Mouse (Mus musculus) forebrain, embryonic 12.5 days (tissue): ENCODE measurements around the gene Ap5z1. TPM values are rescaled to one million over a fixed set of nuclear protein-coding genes. Genes with fewer than 3 reads are reported as not detected.

Source experiments
- ATAC-seq: fragments of 200-750 bp; cut with Nextera tagmentation; 2 replicates; pipeline ENCODE4 v1.8.0; 2017; ENCODE audit warnings: moderate TSS enrichment; ENCODE audit not compliant: low FRiP score
- H3K27ac ChIP-seq: fragments of 300-500 bp; sonication (generic); 2 replicates; pipeline ENCODE4 v1.5.1; 2016; ENCODE audit warnings: mild to moderate bottlenecking
- H3K27me3 ChIP-seq: fragments of 300-500 bp; sonication (generic); 2 replicates; pipeline ENCODE4 v1.6.1; 2016; ENCODE audit warnings: mild to moderate bottlenecking
- H3K36me3 ChIP-seq: fragments of 300-500 bp; sonication (generic); replicated peaks from 2 replicates; pipeline ENCODE4 v1.6.1; 2016; ENCODE audit warnings: mild to moderate bottlenecking
- H3K4me1 ChIP-seq: fragments of 300-500 bp; sonication (generic); 2 replicates; pipeline ENCODE4 v1.6.1; 2016
- H3K4me2 ChIP-seq: fragments of 300-500 bp; sonication (generic); 2 replicates; pipeline ENCODE4 v1.6.1; 2016; ENCODE audit warnings: mild to moderate bottlenecking, moderate library complexity
- H3K4me3 ChIP-seq: fragments of 300-500 bp; sonication (generic); replicated peaks from 2 replicates; pipeline ENCODE4 v1.5.1; 2016; ENCODE audit warnings: mild to moderate bottlenecking
- H3K9ac ChIP-seq: fragments of 300-500 bp; sonication (generic); 2 replicates; pipeline ENCODE4 v1.6.1; 2016; ENCODE audit warnings: mild to moderate bottlenecking
- H3K9me3 ChIP-seq: fragments of 300-500 bp; sonication (generic); 2 replicates; pipeline ENCODE4 v1.6.1; 2016
- WGBS: fragments of 180-500 bp; shearing (Covaris S2); methylation state at CpG from one replicate; pipeline ENCODE4 v1.1.7; 2016; 5-methylcytosine and 5-hydroxymethylcytosine counted together
- polyA plus RNA-seq: library from polyadenylated mRNA; unstranded; fragments of >200 nt; fragmentation: Nextera tagmentation; extraction: Ambion mirVana; gene quantifications from 2 replicates; pipeline ENCODE4 v1.2.1, GENCODE M21; 2016

Gene Ap5z1
- 12.7 and 15.2 TPM in 2 replicates for polyA plus RNA-seq

DNA sequence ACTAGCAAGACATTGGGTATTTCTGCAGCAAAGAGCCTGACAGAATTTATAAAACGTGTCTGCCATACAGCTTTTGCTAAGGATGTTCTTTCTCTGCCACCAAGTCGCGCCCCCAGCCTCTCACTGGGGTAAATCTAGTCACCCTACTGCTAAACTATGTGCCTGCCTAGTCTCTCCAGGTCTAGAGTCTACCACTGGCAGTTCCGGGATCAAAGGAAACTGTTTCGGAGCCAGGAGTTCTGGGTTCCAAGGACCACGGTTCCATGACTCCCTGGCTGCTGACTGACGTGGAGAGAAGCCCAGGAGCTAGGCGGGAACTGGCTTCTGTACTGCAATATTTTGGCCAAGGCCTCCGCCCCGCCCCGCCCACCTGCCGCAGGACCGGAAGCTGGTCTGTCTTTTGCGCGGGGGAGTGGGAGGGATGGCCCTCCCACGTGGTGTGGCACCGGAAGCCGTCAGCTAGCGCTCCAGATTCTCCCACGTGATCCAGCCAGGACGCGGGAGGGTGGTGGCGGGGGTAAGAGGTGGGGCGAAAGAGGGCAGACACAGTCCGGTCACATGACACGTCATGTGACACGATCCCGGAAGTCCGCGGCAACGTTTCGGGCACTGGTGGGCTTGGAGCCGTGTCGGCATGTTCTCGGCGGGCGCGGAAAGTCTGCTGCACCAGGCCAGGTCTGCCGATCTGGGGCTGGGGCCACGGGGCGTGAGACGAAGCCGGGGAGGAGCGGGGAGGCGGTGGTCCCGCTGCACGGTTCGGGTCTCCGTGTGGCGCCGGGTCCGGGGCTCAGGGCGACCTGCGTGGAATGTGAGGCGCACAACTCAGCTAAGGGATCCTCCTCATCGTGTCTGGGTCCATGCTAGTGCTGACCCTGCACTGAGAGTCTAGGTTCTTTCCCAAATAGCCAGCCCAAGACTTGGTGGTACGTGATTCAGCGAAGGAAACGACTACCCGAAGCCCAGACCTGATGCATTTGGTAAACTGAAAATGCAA lies at the start of gene Ap5z1:
Ap5z1 (plus strand) TSS at position 484 of the 994 bp plus-strand sequence.
- H3K36me3 ChIP-seq, result peaks cover 21% of the 10 kb centered on the region
- ATAC-seq, result peak; percentile 93
- WGBS, result 2% methylated on average over 60 of the region's 60 CpGs

DNA sequence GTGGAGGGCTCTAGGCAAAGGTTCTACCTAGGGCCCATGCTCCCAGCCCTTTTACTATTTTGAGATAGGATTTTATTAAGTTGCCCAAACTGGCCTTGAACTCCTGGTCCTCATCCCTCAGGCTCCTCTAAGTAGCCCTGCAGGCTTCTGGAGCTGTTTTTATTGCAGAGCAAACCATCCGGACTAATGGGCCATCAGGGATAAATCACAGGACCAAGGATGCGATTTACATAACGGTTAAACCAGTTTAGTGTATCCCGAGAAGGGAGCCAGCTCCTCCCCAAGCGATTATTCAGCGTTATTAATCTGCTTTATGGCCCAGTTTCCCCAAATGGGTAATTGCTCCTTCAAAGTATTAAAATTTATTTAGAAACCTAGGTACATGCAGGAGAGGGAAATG lies 48.3 kb upstream of the Ap5z1 start:
- H3K4me2 ChIP-seq, result no peak overlapping the region
- no peak overlapping the region for H3K9ac ChIP-seq
- H3K27me3 ChIP-seq, result no peaks in the 10 kb centered on the region
- peaks cover 14% of the 10 kb centered on the region for H3K36me3 ChIP-seq
- ATAC-seq, result no peak
- WGBS, result 54% methylated on average over 6 of the region's 6 CpGs
- no peak overlapping the region for H3K4me3 ChIP-seq
- no peak overlapping the region for H3K27ac ChIP-seq
- peaks cover 44% of the 10 kb centered on the region for H3K4me1 ChIP-seq
- no peaks in the 10 kb centered on the region for H3K9me3 ChIP-seq

More for the DNA sequence above, at the start of gene Ap5z1:
- Histone ChIP-seq H3K9ac (peak within 1 kb of the TSS; percentile 70), H3K27ac (peak within 1 kb of the TSS; percentile 89), H3K4me3 (peak within 1 kb of the TSS; percentile 88), H3K4me2 (peak within 1 kb of the TSS; percentile 91), H3K9me3 (no peaks in the 10 kb centered on the region), H3K27me3 (no peaks in the 10 kb centered on the region), H3K4me1 (peaks cover 10% of the 10 kb centered on the region)

GRCm38 (mm10) chr5:142416070-142416775 lies 47.5 kb upstream of the Ap5z1 start:
- peaks cover 22% of the 10 kb centered on the region for H3K36me3 ChIP-seq
- H3K4me2 ChIP-seq, result no peak overlapping the region
- H3K9ac ChIP-seq, result no peak overlapping the region
- H3K27me3 ChIP-seq, result no peaks in the 10 kb centered on the region
- peaks cover 44% of the 10 kb centered on the region for H3K4me1 ChIP-seq
- no peak overlapping the region for H3K4me3 ChIP-seq
- no peak for ATAC-seq
- peak overlapping the region; percentile 36; the same call in 1 of the 2 replicates for H3K27ac ChIP-seq
- WGBS, result 20% methylated on average over 14 of the region's 14 CpGs
- no peaks in the 10 kb centered on the region for H3K9me3 ChIP-seq

- Histone ChIP-seq H3K36me3 (peaks cover 26% of the 10 kb centered on the region), H3K4me2 (no peak overlapping the region), H3K27me3 (no peaks in the 10 kb centered on the region), H3K4me3 (no peak overlapping the region), H3K27ac (no peak overlapping the region), H3K4me1 (peaks cover 45% of the 10 kb centered on the region), H3K9ac (no peak overlapping the region), H3K9me3 (no peaks in the 10 kb centered on the region)
- 77% methylated on average over 3 of the region's 3 CpGs for WGBS
- no peak for ATAC-seq
Observed at GRCm38 (mm10) chr5:142417104-142417503, 46.6 kb upstream of the Ap5z1 start.

- no peak overlapping the region for H3K4me3 ChIP-seq
- no peak overlapping the region for H3K27ac ChIP-seq
- H3K9ac ChIP-seq, result no peak overlapping the region
- H3K27me3 ChIP-seq, result no peaks in the 10 kb centered on the region
- ATAC-seq, result no peak
- no peak overlapping the region for H3K4me2 ChIP-seq
- peaks cover 39% of the 10 kb centered on the region for H3K4me1 ChIP-seq
- peaks cover 26% of the 10 kb centered on the region for H3K36me3 ChIP-seq
- WGBS, result 84% methylated on average over 9 of the region's 9 CpGs
- no peaks in the 10 kb centered on the region for H3K9me3 ChIP-seq
Observed at GRCm38 (mm10) chr5:142417876-142418275, 45.9 kb upstream of the Ap5z1 start.

DNA sequence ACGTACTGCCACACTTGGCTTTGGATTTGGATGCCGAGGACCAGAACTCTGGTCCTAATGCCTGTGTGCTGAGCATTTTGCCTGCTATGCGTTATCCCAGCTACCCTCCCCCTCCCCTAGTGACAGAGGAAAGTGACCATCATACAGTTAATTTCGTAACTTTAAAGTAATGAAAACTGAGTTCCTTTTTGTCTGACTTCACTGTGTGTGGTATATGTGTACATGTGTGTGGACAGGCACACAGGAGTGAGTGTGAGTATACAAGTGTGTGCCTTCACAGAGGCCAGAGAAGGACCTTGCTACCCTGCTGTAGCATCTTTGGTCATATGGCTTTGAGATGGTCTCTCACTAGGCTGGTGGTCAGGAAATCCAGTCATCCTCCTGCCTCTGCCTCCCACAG lies 45.3 kb upstream of the Ap5z1 start:
- Histone ChIP-seq H3K9ac (no peak overlapping the region), H3K4me1 (peaks cover 42% of the 10 kb centered on the region), H3K36me3 (peaks cover 26% of the 10 kb centered on the region), H3K27ac (no peak overlapping the region), H3K4me2 (no peak overlapping the region), H3K4me3 (no peak overlapping the region), H3K27me3 (no peaks in the 10 kb centered on the region), H3K9me3 (no peaks in the 10 kb centered on the region)
- WGBS, result 90% methylated on average over 4 of the region's 4 CpGs
- ATAC-seq, result no peak

- Histone ChIP-seq H3K4me1 (peaks cover 32% of the 10 kb centered on the region), H3K4me2 (no peak overlapping the region), H3K27me3 (no peaks in the 10 kb centered on the region), H3K9ac (no peak overlapping the region), H3K4me3 (no peak overlapping the region), H3K27ac (no peak overlapping the region; the same call in 1 of the 2 replicates), H3K9me3 (no peaks in the 10 kb centered on the region), H3K36me3 (peaks cover 26% of the 10 kb centered on the region)
- 95% methylated on average over 4 of the region's 4 CpGs for WGBS
- ATAC-seq, result no peak
Observed at GRCm38 (mm10) chr5:142420317-142420716, 43.4 kb upstream of the Ap5z1 start.

- no peak overlapping the region; the same call in 1 of the 2 replicates for H3K27ac ChIP-seq
- 74% methylated on average over 9 of the region's 9 CpGs for WGBS
- no peaks in the 10 kb centered on the region for H3K9me3 ChIP-seq
- no peak overlapping the region for H3K9ac ChIP-seq
- H3K27me3 ChIP-seq, result no peaks in the 10 kb centered on the region
- no peak overlapping the region for H3K4me3 ChIP-seq
- H3K36me3 ChIP-seq, result peaks cover 26% of the 10 kb centered on the region
- H3K4me2 ChIP-seq, result no peak overlapping the region
- peaks cover 30% of the 10 kb centered on the region for H3K4me1 ChIP-seq
- ATAC-seq, result no peak
Observed at GRCm38 (mm10) chr5:142420920-142421319, 42.8 kb upstream of the Ap5z1 start.

DNA sequence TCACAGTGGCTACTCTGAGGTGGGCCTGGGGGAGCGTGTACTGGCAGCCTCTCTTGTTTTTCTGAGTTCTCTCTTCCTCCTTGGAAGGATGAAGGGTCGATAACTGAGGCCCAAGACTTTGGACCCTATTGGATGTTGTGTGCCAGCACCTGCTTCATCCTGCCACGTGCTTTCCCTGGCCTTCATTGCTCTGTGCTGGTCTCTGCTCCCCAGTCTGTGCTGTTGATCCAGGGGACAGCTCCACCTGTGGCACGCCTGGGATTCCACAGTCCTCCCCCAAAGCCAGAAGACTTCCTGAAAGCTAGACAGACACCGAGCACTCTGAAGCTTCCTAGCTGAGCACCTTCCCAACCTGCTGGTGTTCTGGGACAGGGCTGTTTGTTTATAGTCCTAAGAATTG lies 41.9 kb upstream of the Ap5z1 start:
- WGBS, result 94% methylated on average over 5 of the region's 5 CpGs
- no peak overlapping the region for H3K27ac ChIP-seq
- no peaks in the 10 kb centered on the region for H3K27me3 ChIP-seq
- H3K36me3 ChIP-seq, result peaks cover 26% of the 10 kb centered on the region
- no peak for ATAC-seq
- no peak overlapping the region for H3K9ac ChIP-seq
- no peak overlapping the region for H3K4me3 ChIP-seq
- no peak overlapping the region for H3K4me2 ChIP-seq
- peaks cover 25% of the 10 kb centered on the region for H3K4me1 ChIP-seq
- H3K9me3 ChIP-seq, result no peaks in the 10 kb centered on the region

- no peak for ATAC-seq
- Histone ChIP-seq H3K9me3 (no peaks in the 10 kb centered on the region), H3K27ac (no peak overlapping the region), H3K27me3 (no peaks in the 10 kb centered on the region), H3K4me2 (no peak overlapping the region), H3K4me1 (peaks cover 32% of the 10 kb centered on the region), H3K9ac (no peak overlapping the region), H3K4me3 (no peak overlapping the region), H3K36me3 (peaks cover 24% of the 10 kb centered on the region)
- 90% methylated on average over 10 of the region's 10 CpGs for WGBS
Observed at GRCm38 (mm10) chr5:142423141-142423540, 40.6 kb upstream of the Ap5z1 start.

- no peak overlapping the region for H3K27ac ChIP-seq
- no peaks in the 10 kb centered on the region for H3K9me3 ChIP-seq
- peaks cover 22% of the 10 kb centered on the region for H3K36me3 ChIP-seq
- H3K4me3 ChIP-seq, result no peak overlapping the region
- H3K4me1 ChIP-seq, result peaks cover 32% of the 10 kb centered on the region
- H3K27me3 ChIP-seq, result no peaks in the 10 kb centered on the region
- H3K4me2 ChIP-seq, result no peak overlapping the region
- ATAC-seq, result no peak
- no peak overlapping the region for H3K9ac ChIP-seq
- WGBS, result 53% methylated on average over 3 of the region's 3 CpGs
Observed at GRCm38 (mm10) chr5:142423701-142424100, 40.0 kb upstream of the Ap5z1 start.

GRCm38 (mm10) chr5:142424627-142425349 lies 39.0 kb upstream of the Ap5z1 start:
- Histone ChIP-seq H3K36me3 (peaks cover 16% of the 10 kb centered on the region), H3K9me3 (no peaks in the 10 kb centered on the region), H3K4me1 (peaks cover 32% of the 10 kb centered on the region), H3K4me3 (no peak overlapping the region), H3K27ac (peak overlapping the region; percentile 33; the same call in 1 of the 2 replicates), H3K9ac (no peak overlapping the region), H3K27me3 (no peaks in the 10 kb centered on the region), H3K4me2 (no peak overlapping the region)
- ATAC-seq, result no peak
- WGBS, result 84% methylated on average over 13 of the region's 13 CpGs
